Mouse (Mus musculus) layer of hippocampus, postnatal 25 days (tissue): Measurements from ENCODE around the gene H2al1a. TPM values are rescaled to one million over a fixed set of nuclear protein-coding genes. Genes with fewer than 3 reads are reported as not detected.
"Not testable (repeated sequence)": the region's sequence is repeated elsewhere in the genome, so short reads cannot be mapped to it uniquely, and the experiment has no call there.

ENCODE experiments used
- DNase-seq, 2 experiments: peaks; one replicate each; pipeline ENCODE4 v3.0.0; 2022; ENCODE audit warnings: mixed read lengths in 2 of 2, low spot score in 1 of 2; ENCODE audit errors: extremely low spot score in 1 of 2
- total RNA-seq, 2 experiments: library from RNA; stranded (reverse); gene quantifications; 2 replicates each; pipeline ENCODE4 v1.2.3; 2021

H2al1a gene
- total RNA-seq, 2 experiments from 2014 or later, result not detected

DNA sequence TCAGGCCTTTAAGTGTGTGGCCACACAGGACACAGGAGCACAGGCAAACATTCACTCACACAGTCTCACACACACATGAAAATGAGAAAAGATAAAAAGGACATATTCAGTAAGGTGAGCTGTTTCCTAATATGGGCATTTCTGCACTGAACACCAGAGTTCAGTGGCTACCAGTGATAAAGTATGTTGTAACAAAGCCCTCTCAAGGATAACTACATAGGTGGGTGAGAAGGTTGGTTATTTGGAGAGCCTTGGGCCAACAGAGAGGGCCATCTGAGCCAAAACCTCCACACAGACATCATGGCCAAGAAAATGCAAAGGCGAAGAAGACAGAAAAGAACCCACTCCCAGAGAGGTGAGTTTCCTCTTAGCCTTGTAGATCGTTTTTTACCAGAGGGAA is 28.5 kb downstream of the H2al1a start, which contains the start of gene H2al1j:
H2al1j (plus strand) TSS at position 301 of the 400 bp plus-strand sequence.
- DNase-seq, result not testable (repeated sequence)

DNA sequence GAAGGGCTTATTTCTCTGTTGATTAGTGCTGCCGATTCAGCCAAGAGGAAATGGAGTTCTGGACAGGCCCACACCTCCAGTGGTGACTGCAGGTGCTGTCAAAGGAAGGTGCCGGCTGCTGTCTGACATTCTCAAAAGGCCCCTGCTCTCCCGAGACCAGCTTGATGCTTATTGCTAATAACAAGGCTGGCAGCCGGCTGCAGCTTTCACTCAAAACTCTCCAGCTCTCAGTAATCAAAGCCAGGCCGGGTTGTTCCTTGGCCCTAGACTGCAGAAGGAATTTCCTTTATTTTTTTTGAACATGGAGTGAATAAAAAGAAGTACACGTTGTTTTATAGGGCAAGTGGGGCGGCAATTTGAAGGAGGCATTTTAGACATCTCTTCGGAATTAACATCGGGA is 46.7 kb downstream of the H2al1a start:
- DNase-seq, result peak in 1 of 2 experiments; percentile 15

DNA sequence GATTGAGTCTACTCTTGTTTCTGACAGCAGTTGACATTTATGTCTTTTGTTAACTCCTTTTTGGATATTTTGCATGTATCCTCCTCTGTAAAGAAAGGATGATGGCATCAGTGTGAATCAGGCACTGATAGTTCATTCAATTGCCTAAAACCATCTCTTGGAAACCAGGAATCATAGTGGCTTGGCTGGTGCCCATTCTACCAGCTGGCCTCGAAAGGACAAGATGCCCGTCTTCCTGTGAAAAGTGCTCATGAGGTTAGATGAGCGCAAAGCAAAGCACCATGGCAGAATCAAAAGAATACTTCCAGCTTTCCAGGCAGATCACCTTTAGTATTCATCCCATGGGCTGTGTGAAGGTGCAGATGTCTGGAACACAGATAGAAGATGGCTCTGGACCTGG is 47.7 kb downstream of the H2al1a start:
- DNase-seq, result no peak

Other genes with a start within 250 kb of the H2al1a start
- not detected for gene H2al1b, start 3.2 kb downstream of the H2al1a start, total RNA-seq
- not detected for gene H2al1c, start 6.4 kb downstream of the H2al1a start, total RNA-seq
- gene H2al1d, start 9.6 kb downstream of the H2al1a start, total RNA-seq, result not detected
- gene H2al1e, start 12.7 kb downstream of the H2al1a start, total RNA-seq, result not detected
- not detected for gene H2al1f, start 15.9 kb downstream of the H2al1a start, total RNA-seq
- gene H2al1g, start 19.0 kb downstream of the H2al1a start, total RNA-seq, result not detected
- not detected for gene H2al1h, start 22.2 kb downstream of the H2al1a start, total RNA-seq
- gene H2al1i, start 25.4 kb downstream of the H2al1a start, total RNA-seq, result not detected
- gene H2al1j, start 28.6 kb downstream of the H2al1a start, total RNA-seq, result not detected